Mouse (Mus musculus) liver, embryonic 14.5 days (tissue): ENCODE data around the gene Arhgef15. TPM values are rescaled to one million over a fixed set of nuclear protein-coding genes. Genes with fewer than 3 reads are reported as not detected.

ENCODE experiments used
- ATAC-seq: fragments of 200-750 bp; cut with Nextera tagmentation; 2 replicates; pipeline ENCODE4 v1.8.0; 2017; ENCODE audit warnings: moderate number of reproducible peaks, mild to moderate bottlenecking, moderate library complexity; ENCODE audit not compliant: insufficient read depth
- DNase-seq, 3 experiments: peaks; one replicate each; pipeline ENCODE4 v3.0.0-alpha.2; 2012 to 2013; ENCODE audit warnings: low read depth in 3 of 3, low spot score in 3 of 3
- H3K27ac ChIP-seq: fragments of 300-500 bp; sonication (generic); 2 replicates; pipeline ENCODE4 v1.5.1; 2014; ENCODE audit warnings: moderate library complexity, mild to moderate bottlenecking, control low read depth, inconsistent platforms
- H3K27me3 ChIP-seq: fragments of 300-500 bp; sonication (generic); 2 replicates; pipeline ENCODE4 v1.6.1; 2014; ENCODE audit warnings: mild to moderate bottlenecking, low read length, moderate library complexity; ENCODE audit not compliant: control insufficient read depth, insufficient read depth
- H3K36me3 ChIP-seq: fragments of 300-500 bp; sonication (generic); replicated peaks from 2 replicates; pipeline ENCODE4 v1.6.1; 2014; ENCODE audit warnings: low read depth; ENCODE audit not compliant: control insufficient read depth, insufficient read depth
- H3K4me1 ChIP-seq, 2 experiments: fragments of 200-500 bp in 1 of 2; fragments of 300-500 bp in 1 of 2; sonication (generic) in 1 of 2; replicated peaks; 2 replicates each; pipeline ENCODE4 v1.6.1; 2012 to 2014; ENCODE audit warnings: antibody characterized with exemption in 1 of 2, inconsistent platforms in 1 of 2, low read length in 1 of 2; ENCODE audit not compliant: control insufficient read depth in 2 of 2, insufficient read depth in 2 of 2
- H3K4me2 ChIP-seq: fragments of 300-500 bp; sonication (generic); 2 replicates; pipeline ENCODE4 v1.6.1; 2014; ENCODE audit warnings: low read depth, mild to moderate bottlenecking, control low read depth, moderate library complexity
- H3K4me3 ChIP-seq, 2 experiments: fragments of 200-500 bp in 1 of 2; fragments of 300-500 bp in 1 of 2; sonication (generic) in 1 of 2; 2 replicates each; pipeline ENCODE4 v1.5.1; 2012 to 2014; ENCODE audit warnings: low read depth in 2 of 2, low read length in 2 of 2, mild to moderate bottlenecking in 2 of 2, control low read depth in 1 of 2, inconsistent platforms in 1 of 2, moderate library complexity in 1 of 2; ENCODE audit not compliant: insufficient read depth in 1 of 2
- H3K9ac ChIP-seq: fragments of 300-500 bp; sonication (generic); replicated peaks from 2 replicates; pipeline ENCODE4 v1.6.1; 2014; ENCODE audit warnings: mild to moderate bottlenecking, control low read depth, moderate library complexity
- H3K9me3 ChIP-seq: fragments of 300-500 bp; sonication (generic); 2 replicates; pipeline ENCODE4 v1.6.1; 2016; ENCODE audit warnings: low read length, mixed read lengths; ENCODE audit not compliant: control insufficient read depth
- CTCF ChIP-seq: IDR thresholded peaks from 2 replicates; pipeline ENCODE4 v1.5.1; 2016; ENCODE audit warnings: antibody characterized with exemption, low read depth, control low read depth
- EP300 ChIP-seq: IDR thresholded peaks from 2 replicates; pipeline ENCODE4 v1.6.1; 2016; ENCODE audit warnings: antibody characterized with exemption, low read depth
- WGBS: fragments of 180-500 bp; shearing (Covaris S2); extraction: QIAGEN DNeasy Blood & Tissue Kit; methylation state at CpG from one replicate; pipeline ENCODE4 v1.1.7; 2014; ENCODE audit not compliant: insufficient replicate concordance; 5-methylcytosine and 5-hydroxymethylcytosine counted together
- polyA plus RNA-seq, 2 experiments: library from polyadenylated mRNA; depleted of rRNA in 1 of 2; stranded (reverse) in 1 of 2; unstranded in 1 of 2; fragments of >200 nt; fragmentation: Nextera tagmentation in 1 of 2; extraction: Ambion mirVana in 1 of 2; gene quantifications; 2 replicates each; pipeline versions ENCODE4 v1.2.1 to v1.2.3; 2012 to 2014

Gene Arhgef15
- polyA plus RNA-seq, 2 experiments: 0.89 to 1.4 TPM

- no peak overlapping the region for H3K4me2 ChIP-seq
- H3K9me3 ChIP-seq: no peaks in the 10 kb centered on the region
- H3K27ac ChIP-seq: no peak overlapping the region
- WGBS: 38% methylated on average over 6 of the region's 6 CpGs
- H3K9ac ChIP-seq: no peak overlapping the region
- no peak for TF ChIP-seq EP300
- no peak for TF ChIP-seq CTCF
- H3K36me3 ChIP-seq: no peaks in the 10 kb centered on the region
- H3K27me3 ChIP-seq: no peaks in the 10 kb centered on the region
- ATAC-seq (no peak), DNase-seq (no peak)
- H3K4me1 ChIP-seq: no peaks in the 10 kb centered on the region
- H3K4me3 ChIP-seq: no peak overlapping the region
Measured at GRCm38 (mm10) chr11:68929947-68930346, 27.3 kb downstream of the Arhgef15 start.

DNA sequence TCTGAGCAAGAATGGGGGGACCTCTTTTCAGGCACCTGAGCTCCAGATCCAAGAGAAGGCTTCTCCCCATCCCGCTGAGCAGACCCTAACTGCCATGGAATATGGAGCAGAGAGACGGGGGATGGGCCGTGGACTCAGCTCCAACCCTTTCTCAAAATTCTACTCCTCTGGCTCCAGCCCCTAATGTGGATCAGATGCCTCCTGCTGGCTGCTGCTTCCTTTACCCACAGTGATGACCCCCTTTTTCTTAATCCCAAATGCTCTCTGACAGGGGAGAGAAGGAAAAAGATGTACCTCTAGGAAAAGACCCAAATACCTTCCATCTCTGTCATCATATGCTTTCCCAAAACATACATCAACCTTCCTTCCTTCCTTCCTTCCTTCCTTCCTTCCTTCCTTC, 30.3 kb downstream of the Arhgef15 start, which contains the start of gene Odf4:
TSS of gene Odf4 (minus strand) at position 101 of the 400 bp plus-strand sequence.
- H3K27ac ChIP-seq: no peak within 1 kb of the TSS
- no peaks in the 10 kb centered on the region for H3K9me3 ChIP-seq
- no peak for TF ChIP-seq CTCF
- no peak for TF ChIP-seq EP300
- no peaks in the 10 kb centered on the region for H3K27me3 ChIP-seq
- 64% methylated on average over 3 of the region's 3 CpGs for WGBS
- H3K4me1 ChIP-seq: 0 out of 4 replicates have a peak, but pooled peaks cover 0 to 2% of the 10 kb centered on the region in 2 experiments
- no peak within 1 kb of the TSS for H3K4me3 ChIP-seq
- ATAC-seq: no peak
- no peaks in the 10 kb centered on the region for H3K36me3 ChIP-seq
- no peak within 1 kb of the TSS for H3K4me2 ChIP-seq
- no peak for DNase-seq
- H3K9ac ChIP-seq: no peak within 1 kb of the TSS

DNA sequence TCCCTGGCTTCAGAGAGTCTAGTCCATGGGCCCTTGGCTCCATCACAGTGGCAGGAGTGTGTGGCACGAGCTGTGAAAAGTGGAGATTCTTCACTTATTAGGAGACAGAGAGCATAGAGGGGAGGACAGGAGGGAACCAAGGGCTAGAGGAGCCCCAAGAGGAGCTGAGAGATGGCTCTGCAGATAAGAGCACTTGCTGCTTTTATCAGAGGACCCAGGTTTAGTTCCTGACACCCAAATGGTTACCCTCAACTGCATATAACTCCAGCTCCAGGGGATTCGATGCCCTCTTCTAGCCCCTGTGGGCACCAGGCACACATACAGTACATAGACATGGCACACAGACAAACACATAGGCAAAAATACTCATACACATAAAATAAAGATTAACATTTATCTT, 32.5 kb downstream of the Arhgef15 start:
- H3K4me2 ChIP-seq: no peak overlapping the region
- H3K27ac ChIP-seq: no peak overlapping the region
- H3K4me1 ChIP-seq: 0 out of 4 replicates have a peak, but pooled peaks cover 0 to 2% of the 10 kb centered on the region in 2 experiments
- DNase-seq (no peak), ATAC-seq (no peak)
- H3K9me3 ChIP-seq: no peaks in the 10 kb centered on the region
- H3K4me3 ChIP-seq: no peak overlapping the region
- no peak overlapping the region for H3K9ac ChIP-seq
- 33% methylated on average over 2 of the region's 2 CpGs for WGBS
- no peaks in the 10 kb centered on the region for H3K27me3 ChIP-seq
- TF ChIP-seq CTCF (no peak), EP300 (no peak)
- H3K36me3 ChIP-seq: no peaks in the 10 kb centered on the region

DNA sequence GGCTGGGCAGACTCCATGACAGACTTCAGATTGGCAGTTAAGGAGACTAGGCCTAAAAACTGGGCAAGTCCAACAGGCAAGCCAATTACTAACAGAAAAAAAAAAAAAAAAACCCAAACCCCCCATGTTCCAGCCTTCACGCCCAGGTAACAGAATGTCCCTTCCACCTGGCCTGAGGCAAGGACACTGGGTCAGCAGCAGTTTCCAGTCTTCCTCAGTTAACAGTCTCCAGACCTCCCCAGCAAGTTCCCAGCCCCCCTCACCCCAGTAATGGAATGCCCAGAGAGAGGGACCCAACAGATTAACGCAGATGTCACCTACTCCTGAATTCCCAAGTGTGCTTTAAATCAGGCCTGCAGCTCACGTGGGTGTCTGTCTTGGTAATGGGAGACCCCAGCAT, 34.1 kb downstream of the Arhgef15 start:
- Histone ChIP-seq H3K4me1 (0 out of 4 replicates have a peak, but pooled peaks cover 0 to 2% of the 10 kb centered on the region in 2 experiments), H3K9ac (no peak overlapping the region), H3K27me3 (no peaks in the 10 kb centered on the region), H3K9me3 (no peaks in the 10 kb centered on the region), H3K4me3 (no peak overlapping the region), H3K4me2 (no peak overlapping the region), H3K27ac (no peak overlapping the region), H3K36me3 (no peaks in the 10 kb centered on the region)
- TF ChIP-seq EP300: no peak
- no peak for TF ChIP-seq CTCF
- WGBS: 41% methylated on average over 3 of the region's 3 CpGs
- DNase-seq (no peak), ATAC-seq (no peak)

- Histone ChIP-seq H3K27ac (no peak overlapping the region), H3K4me3 (no peak overlapping the region), H3K9ac (no peak overlapping the region), H3K9me3 (no peaks in the 10 kb centered on the region), H3K27me3 (peaks cover 4% of the 10 kb centered on the region; the same call in 1 of the 2 replicates), H3K4me1 (no peaks in the 10 kb centered on the region), H3K4me2 (no peak overlapping the region), H3K36me3 (no peaks in the 10 kb centered on the region)
- TF ChIP-seq CTCF (no peak), EP300 (no peak)
- DNase-seq (no peak), ATAC-seq (no peak)
- WGBS: 63% methylated on average over 4 of the region's 4 CpGs
Measured at GRCm38 (mm10) chr11:68914566-68914965, 42.7 kb downstream of the Arhgef15 start.
